Comparison of ENCODE assay signal across 16 mouse cellular contexts in genomic region chr16:74966099-74966498, GRCm38 (mm10).
"Had no signal": no experiment of that assay in that cellular context is flagged by ENCODE, and none has a peak within 500 bp of the region (broad histone marks: within the 10 kb centered on the region; RNA-seq: fewer than 3 reads in every experiment).

No protein-coding gene starts in this region.

- H3K9ac ChIP-seq: neural tube, embryonic 13.5 days; neural tube, embryonic 15.5 days; stomach, embryonic 15.5 days had no signal

- H3K4me1 ChIP-seq: neural tube, embryonic 13.5 days; neural tube, embryonic 15.5 days; stomach, embryonic 15.5 days had no signal

- H3K4me3 ChIP-seq: neural tube, embryonic 13.5 days; neural tube, embryonic 15.5 days; stomach, embryonic 15.5 days had no signal

- H3K36me3 ChIP-seq: neural tube, embryonic 13.5 days; neural tube, embryonic 15.5 days; stomach, embryonic 15.5 days had no signal

- H3K9me3 ChIP-seq: neural tube, embryonic 13.5 days; neural tube, embryonic 15.5 days; stomach, embryonic 15.5 days had no signal

- DNase-seq: retina, postnatal 1 day; right cerebral cortex, adult 18-20 months; right cerebral cortex, postnatal 14 days; right cerebral cortex, postnatal 25 days; right cerebral cortex, postnatal 4 days; spleen, adult 18-20 months; thymus, adult 18-20 months; thymus, adult 2 months; thymus, postnatal 14 days; thymus, postnatal 25 days; thymus, postnatal 36 days; thymus, postnatal 4 days had no signal

- H3K4me2 ChIP-seq: neural tube, embryonic 13.5 days; neural tube, embryonic 15.5 days; stomach, embryonic 15.5 days had no signal

- H3K27me3 ChIP-seq: neural tube, embryonic 13.5 days; neural tube, embryonic 15.5 days; stomach, embryonic 15.5 days had no signal

- H3K27ac ChIP-seq: neural tube, embryonic 13.5 days; neural tube, embryonic 15.5 days; stomach, embryonic 15.5 days; stomach, postnatal 0 days had no signal
